Mouse (Mus musculus) activated CD4-positive, CD25-positive, alpha-beta regulatory T cell, adult 4 months (primary cell): ENCODE data around the gene Cfap69. TPM values are rescaled to one million over a fixed set of nuclear protein-coding genes. Genes with fewer than 3 reads are reported as not detected.
"Not testable (repeated sequence)": the region's sequence is repeated elsewhere in the genome, so short reads cannot be mapped to it uniquely, and the experiment has no call there.

Source experiments
- ATAC-seq: one replicate; pipeline ENCODE4 v1.8.0; 2017
- polyA plus RNA-seq, 2 experiments: library from polyadenylated mRNA; unstranded; fragments of 100-300 nt; shearing (Covaris generic); gene quantifications; one replicate each; pipeline ENCODE4 v1.2.1; 2017

Gene Cfap69
- not detected for polyA plus RNA-seq

- ATAC-seq, result no peak
These were observed at the start of gene Cfap69 for GRCm38 (mm10) chr5:5663655-5664370. Cfap69 (minus strand) TSS chr5:5664239.

GRCm38 (mm10) chr5:5711032-5711431 is 47.0 kb upstream of the Cfap69 start:
- no peak for ATAC-seq

GRCm38 (mm10) chr5:5707341-5708278 is 43.6 kb upstream of the Cfap69 start:
- ATAC-seq, result no peak

DNA sequence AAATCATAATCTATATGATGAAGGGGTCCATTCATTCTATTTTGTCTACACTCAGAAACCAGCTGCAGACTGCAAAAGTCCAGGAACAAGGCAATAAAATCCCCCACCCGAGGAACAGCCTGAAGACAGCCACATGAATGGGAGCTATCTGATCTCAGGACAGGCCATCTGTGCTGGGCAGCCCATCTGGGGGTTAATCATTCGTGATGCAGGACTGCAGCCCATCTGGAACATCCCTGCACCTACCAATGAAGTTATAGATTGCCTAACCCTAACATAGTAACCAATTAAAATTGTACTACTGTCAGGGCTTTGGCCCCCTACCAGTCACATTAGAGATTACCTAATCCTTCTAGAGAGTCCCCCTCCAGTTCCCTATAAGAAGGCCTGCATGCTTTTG is 41.0 kb upstream of the Cfap69 start:
- ATAC-seq, result no peak

DNA sequence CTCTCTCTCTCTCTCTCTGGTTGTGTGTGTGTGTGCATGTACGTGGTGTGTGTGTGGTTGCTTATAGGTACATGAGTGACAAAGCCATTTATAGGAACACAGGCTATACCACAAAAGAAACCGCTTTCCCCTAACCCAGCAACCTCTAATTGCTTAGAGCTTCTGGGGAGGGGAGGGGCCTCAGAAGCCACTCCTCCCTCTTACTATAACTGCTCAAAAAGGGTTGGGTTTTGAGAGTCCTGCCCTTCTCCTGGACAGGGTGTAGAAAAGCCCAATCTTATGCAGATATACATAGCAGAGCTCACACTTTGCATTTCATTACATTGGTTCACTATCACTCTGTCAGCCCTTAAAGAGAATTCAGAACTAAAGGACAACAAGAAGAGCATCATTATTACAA is 36.3 kb upstream of the Cfap69 start:
- no peak for ATAC-seq

GRCm38 (mm10) chr5:5698830-5699229 is 34.8 kb upstream of the Cfap69 start:
- ATAC-seq, result no peak

DNA sequence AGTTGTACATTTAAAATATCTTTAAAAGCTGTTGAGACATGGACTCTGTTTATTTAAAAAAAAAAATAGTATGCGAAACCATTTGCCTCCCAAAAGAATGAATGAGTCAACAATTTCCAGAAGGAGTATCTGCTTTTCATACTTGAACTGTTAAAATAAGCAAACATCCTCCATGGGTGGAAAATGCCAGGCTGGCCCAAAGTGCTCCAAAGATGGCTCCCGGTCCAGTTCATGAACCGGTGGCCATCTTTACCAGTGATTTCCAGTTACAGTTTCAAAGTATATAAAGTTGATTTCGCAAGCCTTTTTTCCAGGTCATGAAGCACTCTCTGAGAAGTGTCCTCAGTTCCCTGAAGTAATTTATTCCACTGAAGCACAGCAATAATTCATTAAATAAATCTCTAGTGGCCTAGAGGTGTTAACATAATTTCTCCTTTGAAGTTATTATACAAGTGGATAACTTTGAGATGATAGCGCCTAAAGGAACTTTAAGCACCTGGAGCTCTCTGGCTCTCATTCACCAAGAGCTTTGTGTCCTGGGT is 31.4 kb upstream of the Cfap69 start:
- no peak for ATAC-seq

- no peak for ATAC-seq
These were observed 30.1 kb upstream of the Cfap69 start, which contains the start of gene Steap2 for GRCm38 (mm10) chr5:5693956-5694653. Steap2 (minus strand) TSS chr5:5694578.

DNA sequence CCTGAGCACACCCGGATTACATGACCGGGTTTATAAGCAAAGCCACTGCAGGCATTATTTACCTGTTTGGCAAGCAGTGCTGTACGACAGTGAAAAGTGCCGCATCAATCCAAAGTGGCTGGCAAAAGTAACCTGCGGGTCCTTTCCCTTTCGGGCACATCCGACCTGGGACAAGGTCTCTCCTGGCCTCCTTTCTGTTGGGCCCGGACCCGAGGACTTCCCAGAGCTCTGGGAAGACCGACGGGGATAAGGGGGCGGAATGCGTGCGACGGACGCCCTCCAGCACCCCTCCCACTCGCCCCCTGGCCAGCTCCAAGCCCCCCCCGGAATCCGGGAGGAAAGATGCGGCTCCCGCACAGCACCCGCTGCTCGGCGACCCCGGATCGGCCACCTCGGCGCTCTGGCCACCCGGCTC is 29.5 kb upstream of the Cfap69 start:
- ATAC-seq, result no peak

- no peak for ATAC-seq
These were observed 28.2 kb upstream of the Cfap69 start for GRCm38 (mm10) chr5:5692167-5692738.

DNA sequence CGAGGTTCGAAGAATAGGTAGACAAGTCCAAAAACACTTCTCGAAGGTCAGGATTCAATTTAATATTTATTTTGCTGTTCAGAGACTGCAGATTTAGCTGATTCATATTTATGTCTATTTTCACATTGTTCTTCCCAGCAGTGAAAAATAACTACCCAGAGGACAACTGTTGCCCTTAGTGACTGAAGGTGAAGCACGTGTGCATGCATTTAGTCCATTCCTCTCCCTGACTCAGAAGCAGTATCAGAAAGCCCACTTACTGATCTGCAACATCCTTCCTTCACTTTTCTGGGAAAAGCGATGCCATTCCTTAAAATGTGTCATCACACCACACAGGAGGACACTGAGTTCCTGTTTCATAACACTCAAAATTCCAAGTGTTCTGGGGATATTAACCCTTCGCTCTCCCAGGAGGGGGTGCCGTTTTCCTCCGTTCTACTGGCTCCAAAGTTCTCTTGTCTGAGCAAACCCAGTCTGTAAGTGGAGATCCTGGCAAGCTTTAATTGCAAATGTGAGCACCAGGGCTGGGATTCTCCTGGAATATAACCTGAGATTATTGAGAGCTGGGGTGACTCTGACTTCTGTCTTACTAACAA is 25.0 kb upstream of the Cfap69 start:
- no peak for ATAC-seq

DNA sequence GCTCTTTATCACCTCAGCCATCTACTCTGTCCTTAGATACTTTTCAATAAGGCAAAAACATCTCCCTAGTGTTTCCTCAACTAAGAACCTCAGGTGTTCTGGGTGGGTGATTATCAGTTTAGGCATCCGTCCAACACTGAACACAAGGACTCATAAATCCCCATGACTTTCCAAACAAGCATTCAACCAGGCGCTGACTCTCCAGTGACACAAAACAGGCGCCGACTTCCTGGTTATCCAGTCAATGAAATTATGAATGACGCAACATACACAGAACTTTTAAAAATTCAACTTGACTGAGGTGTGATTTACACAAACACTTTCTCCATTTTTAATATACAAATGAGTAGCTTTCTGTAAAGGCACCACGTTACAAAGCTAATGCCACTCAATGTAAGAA is 24.2 kb upstream of the Cfap69 start:
- ATAC-seq, result no peak

GRCm38 (mm10) chr5:5686973-5687372 is 22.9 kb upstream of the Cfap69 start:
- no peak for ATAC-seq

DNA sequence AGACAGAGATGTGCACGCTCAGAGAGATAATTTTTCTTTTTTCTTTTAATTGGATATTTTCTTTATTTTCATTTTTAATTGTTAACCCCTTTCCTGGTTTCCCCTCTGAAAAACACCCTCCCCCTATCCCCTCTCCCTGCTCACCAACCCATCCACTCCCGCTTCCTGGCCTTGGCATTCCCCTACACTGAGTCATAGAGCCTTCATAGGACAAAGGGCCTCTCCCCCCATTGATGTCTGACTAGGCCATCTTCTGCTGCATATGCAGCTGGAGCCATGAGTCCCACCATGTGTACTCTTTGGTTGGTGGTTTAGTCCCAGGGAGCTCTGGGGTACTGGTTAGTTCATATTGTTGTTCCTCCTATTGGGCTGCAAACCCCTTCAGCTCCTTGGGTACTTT is 20.9 kb upstream of the Cfap69 start:
- ATAC-seq, result not testable (repeated sequence)

DNA sequence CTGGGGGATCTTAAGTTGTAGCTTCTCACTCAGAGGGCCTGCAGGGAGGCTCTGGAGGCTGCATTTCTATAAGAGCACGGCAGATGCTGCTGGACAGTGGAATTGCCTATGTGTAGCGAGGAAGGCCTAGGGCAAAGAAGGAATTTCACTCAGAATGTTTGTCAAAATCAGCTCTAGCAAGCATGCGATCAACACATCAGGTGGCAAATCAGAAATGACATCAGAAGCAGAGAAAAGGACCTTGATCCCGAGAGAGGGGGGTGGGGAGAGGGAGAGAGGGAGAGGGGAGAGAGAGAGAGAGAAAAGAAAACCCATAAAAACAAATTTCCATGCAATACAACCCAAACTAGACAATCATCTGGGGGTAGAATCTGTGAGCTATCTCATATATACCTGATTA is 19.3 kb upstream of the Cfap69 start:
- ATAC-seq, result no peak

DNA sequence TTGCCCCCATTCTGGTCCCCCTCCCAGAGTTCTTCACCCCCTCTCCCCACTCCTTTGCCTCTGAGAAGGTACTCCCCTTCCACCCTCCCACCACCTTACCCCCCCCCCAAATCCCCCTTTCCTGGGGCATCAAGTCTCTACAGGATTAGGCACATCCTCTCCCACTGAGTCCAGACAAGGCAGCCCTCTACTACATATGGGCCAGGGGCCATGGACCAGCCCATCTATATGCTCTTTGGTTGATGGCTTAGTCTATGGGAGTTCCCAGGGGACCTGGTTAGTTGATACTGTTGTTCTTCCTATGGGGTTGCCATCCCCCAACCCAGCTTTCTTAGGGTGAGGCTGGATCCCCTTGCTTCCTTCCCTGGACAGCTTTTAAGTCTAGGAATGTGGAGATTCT is 15.4 kb upstream of the Cfap69 start:
- ATAC-seq, result no peak

- no peak for ATAC-seq
These were observed 12.0 kb upstream of the Cfap69 start for GRCm38 (mm10) chr5:5676082-5676481.

DNA sequence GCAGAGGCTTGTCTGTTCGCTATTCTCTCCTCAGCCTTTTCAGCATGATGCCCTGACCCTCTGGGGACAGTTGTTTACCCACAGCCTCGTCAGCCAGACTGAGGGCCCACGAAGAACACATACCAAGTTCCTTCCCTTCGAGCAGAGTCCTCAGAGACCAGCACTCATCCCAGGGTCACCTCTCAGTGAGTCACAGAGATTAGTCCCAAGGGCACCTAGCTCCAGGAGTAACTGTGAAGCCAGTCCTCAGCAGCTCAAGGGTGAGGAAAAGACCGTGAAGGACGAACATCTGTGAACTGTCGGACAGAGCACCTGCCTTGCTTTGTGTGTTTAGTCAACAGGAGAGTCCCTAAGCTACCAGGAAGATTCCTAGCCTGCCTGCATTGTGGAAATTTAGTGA is 4.9 kb upstream of the Cfap69 start:
- ATAC-seq, result no peak

- ATAC-seq, result no peak
These were observed 410 bp upstream of the Cfap69 start for GRCm38 (mm10) chr5:5664371-5664926.

DNA sequence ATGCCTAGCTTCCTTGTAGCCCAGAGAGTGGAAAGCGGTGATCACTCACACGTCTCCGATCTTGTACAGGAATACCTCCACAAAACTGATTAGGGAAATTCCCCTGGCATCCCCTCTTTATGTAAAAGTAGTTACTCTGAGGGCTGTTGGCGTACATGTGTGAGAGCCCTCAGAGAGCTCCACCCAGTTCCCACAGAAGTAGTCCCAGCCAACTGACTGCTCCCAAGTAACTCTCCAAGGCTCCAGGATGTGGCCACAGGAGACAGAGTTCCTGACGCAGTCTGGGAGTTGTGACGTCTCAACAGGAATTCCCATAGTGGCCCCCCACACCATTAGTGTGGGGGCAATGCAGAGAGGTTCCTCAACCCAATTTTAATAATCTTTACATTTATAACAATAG is 982 bp downstream of the Cfap69 start:
- no peak for ATAC-seq

DNA sequence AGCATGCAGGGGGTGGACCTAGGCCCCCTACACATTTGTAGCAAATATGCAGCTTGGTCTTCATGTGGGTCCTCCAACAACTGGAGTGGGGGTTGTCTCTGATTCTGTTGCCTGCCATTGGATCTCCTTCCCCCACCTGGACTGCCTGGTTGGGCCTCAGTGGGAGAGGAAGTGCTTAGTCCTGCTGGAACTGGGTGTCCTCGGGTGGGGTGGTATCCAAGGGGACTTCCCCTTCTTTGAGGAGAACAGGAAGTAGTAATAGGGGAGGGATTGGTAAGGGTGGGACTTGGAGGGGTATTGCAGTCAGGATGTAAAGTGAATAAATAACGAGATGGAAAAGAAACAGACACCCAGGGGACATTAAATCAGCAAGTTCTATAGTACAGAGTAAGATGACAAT is 5.4 kb downstream of the Cfap69 start:
- ATAC-seq, result no peak

GRCm38 (mm10) chr5:5657932-5658331 is 6.1 kb downstream of the Cfap69 start:
- no peak for ATAC-seq
